Mouse (Mus musculus) lung, embryonic 14.5 days (tissue): Measurements from ENCODE around the gene Nfkbib. TPM values are rescaled to one million over a fixed set of nuclear protein-coding genes. Genes with fewer than 3 reads are reported as not detected.

Experiments used
- ATAC-seq: fragments of 200-750 bp; cut with Nextera tagmentation; 2 replicates; pipeline ENCODE4 v1.8.0; 2017; ENCODE audit warnings: mild to moderate bottlenecking, moderate TSS enrichment, moderate library complexity; ENCODE audit not compliant: insufficient read depth
- DNase-seq: peaks from one replicate; pipeline ENCODE4 v3.0.0-alpha.2; 2015
- H3K27ac ChIP-seq: fragments of 300-500 bp; sonication (generic); 2 replicates; pipeline ENCODE4 v1.5.1; 2014; ENCODE audit warnings: low read depth, mild to moderate bottlenecking, moderate library complexity
- H3K27me3 ChIP-seq: fragments of 300-500 bp; sonication (generic); 2 replicates; pipeline ENCODE4 v1.6.1; 2014; ENCODE audit warnings: low read length, control low read depth; ENCODE audit not compliant: insufficient read depth
- H3K36me3 ChIP-seq: fragments of 300-500 bp; sonication (generic); 2 replicates; pipeline ENCODE4 v1.6.1; 2014; ENCODE audit warnings: control low read depth; ENCODE audit not compliant: insufficient read depth
- H3K4me1 ChIP-seq: fragments of 300-500 bp; sonication (generic); 2 replicates; pipeline ENCODE4 v1.6.1; 2014; ENCODE audit warnings: antibody characterized with exemption, control low read depth; ENCODE audit not compliant: insufficient read depth
- H3K4me2 ChIP-seq: fragments of 300-500 bp; sonication (generic); 2 replicates; pipeline ENCODE4 v1.6.1; 2014; ENCODE audit warnings: mild to moderate bottlenecking
- H3K4me3 ChIP-seq: fragments of 300-500 bp; sonication (generic); 2 replicates; pipeline ENCODE4 v1.5.1; 2014; ENCODE audit warnings: low read depth, low read length
- H3K9ac ChIP-seq: fragments of 300-500 bp; sonication (generic); 2 replicates; pipeline ENCODE4 v1.6.1; 2014
- H3K9me3 ChIP-seq: fragments of 300-500 bp; sonication (generic); 2 replicates; pipeline ENCODE4 v1.6.1; 2016; ENCODE audit warnings: low read depth, low read length, control low read depth
- CTCF ChIP-seq: IDR thresholded peaks from 2 replicates; pipeline ENCODE4 v1.5.1; 2016; ENCODE audit warnings: antibody characterized with exemption, low read depth
- WGBS: fragments of 180-500 bp; shearing (Covaris S2); extraction: QIAGEN DNeasy Blood & Tissue Kit; methylation state at CpG from one replicate; pipeline ENCODE4 v1.1.7; 2014; 5-methylcytosine and 5-hydroxymethylcytosine counted together
- polyA plus RNA-seq: library from polyadenylated mRNA; unstranded; fragments of >200 nt; fragmentation: Nextera tagmentation; extraction: Ambion mirVana; gene quantifications from 2 replicates; pipeline ENCODE4 v1.2.1, GENCODE M21; 2014

Nfkbib gene
- polyA plus RNA-seq, 1 experiment from 2014 or later, result 37.4 TPM

GRCm38 (mm10) chr7:28732341-28733142 is 34.8 kb downstream of the Nfkbib start:
- peak overlapping the region; percentile 42 for H3K4me3 ChIP-seq
- H3K4me1 ChIP-seq, result no peaks in the 10 kb centered on the region
- WGBS, result 3% methylated on average over 58 of the region's 58 CpGs
- no peak overlapping the region for H3K27ac ChIP-seq
- H3K4me2 ChIP-seq, result peak overlapping the region; percentile 77
- peaks cover 11% of the 10 kb centered on the region; the same call in 1 of the 2 replicates for H3K36me3 ChIP-seq
- ATAC-seq (peak; percentile 87), DNase-seq (peak; percentile 89)
- peak overlapping the region; percentile 43 for H3K9ac ChIP-seq
- TF ChIP-seq CTCF, result no peak
- peaks cover 6% of the 10 kb centered on the region for H3K9me3 ChIP-seq
- H3K27me3 ChIP-seq, result 0 out of 2 replicates have a peak, but pooled peaks cover 3% of the 10 kb centered on the region

- Histone ChIP-seq H3K4me1 (no peaks in the 10 kb centered on the region), H3K4me2 (no peak overlapping the region), H3K27ac (no peak overlapping the region), H3K9ac (no peak overlapping the region), H3K4me3 (no peak overlapping the region), H3K36me3 (peaks cover 2% of the 10 kb centered on the region; the same call in 1 of the 2 replicates), H3K9me3 (peaks cover 6% of the 10 kb centered on the region), H3K27me3 (0 out of 2 replicates have a peak, but pooled peaks cover 3% of the 10 kb centered on the region)
- peak; percentile 21; the same call in 1 of the 2 replicates for TF ChIP-seq CTCF
- DNase-seq, result no peak
- no peak for ATAC-seq
- 57% methylated on average over 10 of the region's 10 CpGs for WGBS
Measured at GRCm38 (mm10) chr7:28727649-28728340, 39.5 kb downstream of the Nfkbib start.

- peak; percentile 75 for ATAC-seq
- H3K4me2 ChIP-seq, result 0 out of 2 replicates have a peak overlapping the region, but pooled peaks have one; percentile 18
Measured at GRCm38 (mm10) chr7:28726600-28726999, 40.7 kb downstream of the Nfkbib start.

GRCm38 (mm10) chr7:28724613-28725012 is 42.7 kb downstream of the Nfkbib start:
- no peaks in the 10 kb centered on the region for H3K4me1 ChIP-seq
- no peaks in the 10 kb centered on the region for H3K27me3 ChIP-seq
- TF ChIP-seq CTCF, result no peak
- no peak overlapping the region for H3K27ac ChIP-seq
- WGBS, result 89% methylated on average over 2 of the region's 2 CpGs
- no peak for DNase-seq
- H3K4me3 ChIP-seq, result no peak overlapping the region
- peaks cover 2% of the 10 kb centered on the region; the same call in 1 of the 2 replicates for H3K36me3 ChIP-seq
- ATAC-seq, result no peak
- no peaks in the 10 kb centered on the region for H3K9me3 ChIP-seq
- H3K4me2 ChIP-seq, result no peak overlapping the region
- no peak overlapping the region for H3K9ac ChIP-seq

More at GRCm38 (mm10) chr7:28726600-28726999, 40.7 kb downstream of the Nfkbib start:
- Histone ChIP-seq H3K27ac (no peak overlapping the region), H3K9me3 (peaks cover 6% of the 10 kb centered on the region), H3K4me3 (no peak overlapping the region), H3K36me3 (peaks cover 2% of the 10 kb centered on the region; the same call in 1 of the 2 replicates), H3K27me3 (no peaks in the 10 kb centered on the region), H3K9ac (no peak overlapping the region), H3K4me1 (no peaks in the 10 kb centered on the region)
- peak; percentile 89 for DNase-seq
- TF ChIP-seq CTCF, result peak; percentile 94
- WGBS, result 8% methylated on average over 14 of the region's 14 CpGs

- 93% methylated on average over 7 of the region's 7 CpGs for WGBS
- Histone ChIP-seq H3K36me3 (peaks cover 2% of the 10 kb centered on the region; the same call in 1 of the 2 replicates), H3K9me3 (no peaks in the 10 kb centered on the region), H3K9ac (no peak overlapping the region), H3K4me3 (no peak overlapping the region), H3K27ac (no peak overlapping the region), H3K4me2 (no peak overlapping the region), H3K4me1 (no peaks in the 10 kb centered on the region), H3K27me3 (no peaks in the 10 kb centered on the region)
- TF ChIP-seq CTCF, result peak; percentile 36
- ATAC-seq (no peak), DNase-seq (no peak)
Measured at GRCm38 (mm10) chr7:28722079-28722478, 45.2 kb downstream of the Nfkbib start.

GRCm38 (mm10) chr7:28720753-28721537 is 46.4 kb downstream of the Nfkbib start:
- H3K4me1 ChIP-seq, result 0 out of 2 replicates have a peak, but pooled peaks cover 3% of the 10 kb centered on the region
- no peak for TF ChIP-seq CTCF
- no peaks in the 10 kb centered on the region for H3K27me3 ChIP-seq
- no peak overlapping the region for H3K4me3 ChIP-seq
- DNase-seq (peak; percentile 86), ATAC-seq (peak; percentile 59)
- no peaks in the 10 kb centered on the region for H3K9me3 ChIP-seq
- H3K9ac ChIP-seq, result no peak overlapping the region
- 49% methylated on average over 3 of the region's 3 CpGs for WGBS
- no peak overlapping the region for H3K4me2 ChIP-seq
- no peak overlapping the region for H3K27ac ChIP-seq
- peaks cover 2% of the 10 kb centered on the region; the same call in 1 of the 2 replicates for H3K36me3 ChIP-seq
